Mouse (Mus musculus) liver, postnatal 0 days (tissue): Measurements from ENCODE around the gene Xylt2.
A peak's percentile ranks its signal among the peaks of the same experiment; 100 is the strongest.

Experiments used
- CTCF ChIP-seq: sonication (generic); IDR thresholded peaks from 2 replicates; pipeline ENCODE4 v1.5.1; 2016; ENCODE audit warnings: antibody characterized with exemption, low read depth
- EP300 ChIP-seq: IDR thresholded peaks from 2 replicates; pipeline ENCODE4 v1.6.1; 2016; ENCODE audit warnings: antibody characterized with exemption, low read depth, mild to moderate bottlenecking

DNA sequence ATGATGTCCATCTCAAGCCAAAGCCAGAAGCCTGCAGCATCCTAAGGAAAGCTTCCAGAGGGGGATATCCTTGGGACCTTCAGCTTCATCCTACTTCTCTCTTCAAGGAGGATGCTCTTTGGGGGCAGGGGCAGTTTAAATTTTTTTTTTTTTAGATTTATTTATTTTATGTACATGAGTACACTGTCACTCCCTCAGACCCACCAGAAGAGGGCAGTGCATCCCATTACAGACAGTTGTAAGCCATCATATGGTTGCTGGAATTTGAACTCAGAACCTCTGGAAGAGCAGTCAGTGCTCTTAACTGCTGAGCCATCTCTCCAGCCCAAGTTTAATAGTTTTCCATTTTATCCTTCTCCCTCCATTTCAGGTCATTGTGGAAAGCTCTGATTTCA, 55.9 kb downstream of the Xylt2 start:
- TF ChIP-seq EP300 (no peak), CTCF (peak; percentile 38)
